Mouse (Mus musculus): ENCODE results near the gene Zfp36l1. TPM values are rescaled to one million over a fixed set of nuclear protein-coding genes. Genes with fewer than 3 reads are reported as not detected.

Gene Zfp36l1
- polyA plus RNA-seq, 1 experiment, result 80.2 TPM

- TF ChIP-seq CTCF (IDR thresholded peaks at IDR 0.05; ENCODE audit: borderline replicate concordance, extremely low read depth, insufficient read depth, insufficient read length) (no peak), POLR2A (IDR thresholded peaks at IDR 0.05; ENCODE audit: borderline replicate concordance, extremely low read depth, insufficient read depth, insufficient read length, poor library complexity, severe bottlenecking) (no peak)
- DNase-seq (ENCODE audit: low read depth), result no peak
These were observed 5.7 kb downstream of the Zfp36l1 start for GRCm38 (mm10) chr12:80106896-80107667.

DNA sequence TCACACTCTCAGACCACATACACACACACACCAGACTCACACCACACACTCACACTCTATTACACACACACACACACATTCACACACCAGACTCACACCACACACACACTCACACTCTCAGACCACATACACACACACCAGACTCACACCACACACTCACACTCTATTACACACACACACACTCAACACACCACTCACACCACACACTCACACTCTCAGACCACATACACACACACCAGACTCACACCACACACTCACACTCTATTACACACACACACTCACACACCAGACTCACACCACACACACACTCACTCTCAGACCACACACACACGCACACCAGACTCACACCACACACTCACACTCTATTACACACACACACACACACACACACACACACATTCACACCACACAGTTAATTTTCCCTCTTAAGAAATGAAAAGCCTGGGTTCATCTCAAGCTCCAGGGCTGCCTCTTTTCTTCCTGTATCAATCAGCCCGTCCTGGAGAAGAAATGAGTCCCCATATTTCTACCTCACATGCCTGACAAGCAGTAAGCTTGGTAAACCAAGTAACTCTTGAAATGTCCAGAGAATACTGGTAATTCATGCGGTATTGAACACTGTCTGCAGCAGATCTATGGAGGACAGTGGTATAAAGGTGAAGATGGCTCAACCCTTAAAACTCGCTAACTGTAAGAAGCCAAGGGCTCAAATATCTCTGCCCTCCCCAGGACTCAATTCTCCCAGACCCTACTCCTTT, 6.5 kb downstream of the Zfp36l1 start:
- DNase-seq (ENCODE audit: low read depth), result no peak
- TF ChIP-seq POLR2A (IDR thresholded peaks at IDR 0.05; ENCODE audit: borderline replicate concordance, extremely low read depth, insufficient read depth, insufficient read length, poor library complexity, severe bottlenecking) (no peak), CTCF (IDR thresholded peaks at IDR 0.05; ENCODE audit: borderline replicate concordance, extremely low read depth, insufficient read depth, insufficient read length) (no peak)

- TF ChIP-seq POLR2A (IDR thresholded peaks at IDR 0.05; ENCODE audit: borderline replicate concordance, extremely low read depth, insufficient read depth, insufficient read length, poor library complexity, severe bottlenecking), result no peak
- TF ChIP-seq CTCF (IDR thresholded peaks at IDR 0.05; ENCODE audit: borderline replicate concordance, extremely low read depth, insufficient read depth, insufficient read length), result no peak
- DNase-seq (ENCODE audit: low read depth), result no peak
These were observed 9.3 kb downstream of the Zfp36l1 start for GRCm38 (mm10) chr12:80103521-80103973.

DNA sequence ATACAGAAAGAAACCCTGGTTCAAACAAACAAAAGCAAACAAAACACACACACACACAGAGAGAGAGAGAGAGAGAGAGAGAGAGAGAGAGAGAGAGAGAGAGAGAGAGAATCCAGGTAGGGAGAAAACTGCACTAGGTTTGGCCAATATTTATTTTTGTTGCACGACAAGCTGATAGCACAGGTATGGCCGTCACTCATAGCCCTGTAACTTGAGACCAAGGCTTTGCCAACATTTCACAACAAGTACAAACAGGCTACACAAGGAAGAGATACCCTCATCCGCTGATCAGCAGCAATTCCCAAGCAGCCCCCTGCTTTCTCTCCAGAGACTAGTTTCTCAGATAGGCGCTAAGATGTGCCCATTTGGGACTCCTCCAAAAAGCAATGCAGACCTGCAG, 9.7 kb downstream of the Zfp36l1 start:
- TF ChIP-seq POLR2A (IDR thresholded peaks at IDR 0.05; ENCODE audit: borderline replicate concordance, extremely low read depth, insufficient read depth, insufficient read length, poor library complexity, severe bottlenecking) (no peak), CTCF (IDR thresholded peaks at IDR 0.05; ENCODE audit: borderline replicate concordance, extremely low read depth, insufficient read depth, insufficient read length) (no peak)
- DNase-seq (ENCODE audit: low read depth), result no peak

- DNase-seq (ENCODE audit: low read depth), result no peak
- TF ChIP-seq POLR2A (IDR thresholded peaks at IDR 0.05; ENCODE audit: borderline replicate concordance, extremely low read depth, insufficient read depth, insufficient read length, poor library complexity, severe bottlenecking) (no peak), CTCF (IDR thresholded peaks at IDR 0.05; ENCODE audit: borderline replicate concordance, extremely low read depth, insufficient read depth, insufficient read length) (no peak)
These were observed 14.0 kb downstream of the Zfp36l1 start for GRCm38 (mm10) chr12:80098825-80099224.

DNA sequence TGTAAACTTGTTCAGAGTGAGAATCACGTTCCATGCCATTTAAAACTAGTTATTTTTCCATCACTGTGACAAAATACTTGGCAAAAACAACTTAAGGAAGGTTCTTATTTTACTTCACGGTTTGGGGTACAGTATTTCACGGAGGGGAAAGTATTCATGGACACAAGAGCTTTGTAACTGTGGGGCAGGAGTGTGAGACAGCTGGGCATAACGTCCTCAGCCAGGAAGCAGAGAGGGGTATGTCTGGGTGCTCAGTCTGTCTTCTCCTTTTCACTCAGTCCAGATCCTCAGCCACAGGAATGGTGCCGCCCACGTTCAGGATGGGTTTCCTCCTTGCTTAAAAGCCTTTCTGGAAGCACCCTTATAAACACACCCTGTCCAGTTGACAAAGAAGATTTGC, 16.1 kb downstream of the Zfp36l1 start:
- TF ChIP-seq CTCF (IDR thresholded peaks at IDR 0.05; ENCODE audit: borderline replicate concordance, extremely low read depth, insufficient read depth, insufficient read length), result no peak
- no peak for TF ChIP-seq POLR2A (IDR thresholded peaks at IDR 0.05; ENCODE audit: borderline replicate concordance, extremely low read depth, insufficient read depth, insufficient read length, poor library complexity, severe bottlenecking)
- no peak for DNase-seq (ENCODE audit: low read depth)

GRCm38 (mm10) chr12:80092787-80093186, 20.0 kb downstream of the Zfp36l1 start:
- DNase-seq (ENCODE audit: low read depth), result no peak
- TF ChIP-seq POLR2A (IDR thresholded peaks at IDR 0.05; ENCODE audit: borderline replicate concordance, extremely low read depth, insufficient read depth, insufficient read length, poor library complexity, severe bottlenecking), result no peak
- no peak for TF ChIP-seq CTCF (IDR thresholded peaks at IDR 0.05; ENCODE audit: borderline replicate concordance, extremely low read depth, insufficient read depth, insufficient read length)

DNA sequence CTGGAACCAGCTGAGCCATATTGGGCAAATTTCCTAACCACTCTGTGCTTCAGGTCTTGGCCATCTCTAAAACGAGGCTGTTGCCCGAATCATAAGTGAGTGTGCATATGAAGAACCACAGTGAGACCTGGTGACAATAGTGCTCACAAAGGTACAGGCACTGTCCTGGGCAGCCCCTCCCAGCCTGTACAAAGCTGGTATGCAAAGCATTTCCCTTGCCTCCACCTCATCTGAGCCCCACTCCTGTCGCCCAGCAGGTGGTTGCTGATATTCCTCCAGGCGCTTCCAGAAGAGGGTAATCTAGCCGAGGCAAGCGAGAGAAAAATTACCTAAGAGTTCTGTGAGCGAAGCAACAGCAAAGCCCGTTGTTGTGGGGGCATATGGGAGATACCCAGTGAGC, 21.7 kb downstream of the Zfp36l1 start:
- TF ChIP-seq CTCF (IDR thresholded peaks at IDR 0.05; ENCODE audit: borderline replicate concordance, extremely low read depth, insufficient read depth, insufficient read length), result no peak
- no peak for TF ChIP-seq POLR2A (IDR thresholded peaks at IDR 0.05; ENCODE audit: borderline replicate concordance, extremely low read depth, insufficient read depth, insufficient read length, poor library complexity, severe bottlenecking)
- no peak for DNase-seq (ENCODE audit: low read depth)

- no peak for DNase-seq (ENCODE audit: low read depth)
These were observed 22.3 kb downstream of the Zfp36l1 start for GRCm38 (mm10) chr12:80090529-80090928.

DNA sequence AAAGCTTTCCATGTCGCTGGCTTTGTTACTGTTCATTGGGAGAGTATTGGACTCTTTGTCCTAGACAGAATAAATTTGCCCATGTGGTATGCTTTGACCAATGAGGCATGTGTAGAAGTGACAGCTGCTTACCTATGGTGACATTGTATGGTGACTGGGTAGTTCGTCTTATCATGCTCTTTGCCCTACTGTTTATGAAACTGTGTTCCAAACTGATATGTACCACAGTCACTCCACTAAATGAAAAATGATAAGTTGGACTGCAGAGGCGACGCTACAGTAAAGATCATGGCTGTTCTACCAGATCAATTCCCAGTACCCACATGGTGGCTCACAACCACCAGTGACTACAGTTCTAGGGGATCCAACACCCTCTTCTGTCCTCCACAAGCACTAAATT, 24.7 kb downstream of the Zfp36l1 start:
- DNase-seq (ENCODE audit: low read depth), result no peak
- TF ChIP-seq CTCF (IDR thresholded peaks at IDR 0.05; ENCODE audit: borderline replicate concordance, extremely low read depth, insufficient read depth, insufficient read length) (no peak), POLR2A (IDR thresholded peaks at IDR 0.05; ENCODE audit: borderline replicate concordance, extremely low read depth, insufficient read depth, insufficient read length, poor library complexity, severe bottlenecking) (no peak)

More at GRCm38 (mm10) chr12:80090529-80090928, 22.3 kb downstream of the Zfp36l1 start:
- no peak for TF ChIP-seq CTCF (IDR thresholded peaks at IDR 0.05; ENCODE audit: borderline replicate concordance, extremely low read depth, insufficient read depth, insufficient read length)
- TF ChIP-seq POLR2A (IDR thresholded peaks at IDR 0.05; ENCODE audit: borderline replicate concordance, extremely low read depth, insufficient read depth, insufficient read length, poor library complexity, severe bottlenecking), result no peak

- no peak for DNase-seq (ENCODE audit: low read depth)
- TF ChIP-seq CTCF (IDR thresholded peaks at IDR 0.05; ENCODE audit: borderline replicate concordance, extremely low read depth, insufficient read depth, insufficient read length), result no peak
- TF ChIP-seq POLR2A (IDR thresholded peaks at IDR 0.05; ENCODE audit: borderline replicate concordance, extremely low read depth, insufficient read depth, insufficient read length, poor library complexity, severe bottlenecking), result no peak
These were observed 28.2 kb downstream of the Zfp36l1 start for GRCm38 (mm10) chr12:80084446-80085112.
